Mouse (Mus musculus) olfactory bulb, adult 2 months (tissue): ENCODE measurements at regions not wholly inside any gene's neighbourhood (a gene's known extent, or its start where the extent isn't known, plus 50 kb on each side); places are given as distances from the start of the nearest gene placed in this dataset.

Source experiments
- CTCF ChIP-seq: fragments of 200-500 bp; IDR thresholded peaks from 2 replicates; pipeline ENCODE4 v1.5.1; 2012; ENCODE audit warnings: low read depth, mild to moderate bottlenecking, low read length, moderate library complexity; ENCODE audit not compliant: insufficient read depth
- POLR2A ChIP-seq: fragments of 200-500 bp; IDR thresholded peaks from 2 replicates; pipeline ENCODE4 v1.6.1; 2012; ENCODE audit warnings: mild to moderate bottlenecking, low read depth, low read length, moderate library complexity; ENCODE audit not compliant: insufficient read depth

DNA sequence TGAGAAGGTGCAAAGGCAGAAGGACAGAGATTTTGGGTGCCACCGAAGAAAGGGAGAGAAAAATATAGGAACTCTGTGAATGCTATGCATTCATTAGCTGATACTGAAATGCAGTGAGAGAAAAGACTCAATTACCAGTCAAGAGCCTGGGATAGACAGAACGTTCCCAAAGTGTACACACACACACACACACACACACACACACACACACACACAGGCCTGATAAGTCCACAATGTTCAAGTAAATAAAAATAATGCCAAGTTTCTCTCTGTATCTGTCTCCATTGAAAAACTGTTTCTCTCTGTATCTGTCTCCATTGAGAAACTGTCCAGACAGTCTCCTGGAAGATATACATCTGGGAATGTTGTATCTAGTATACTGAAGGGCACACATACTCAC is 124.1 kb downstream of the Hlx start:
- TF ChIP-seq CTCF, result no peak
- no peak for TF ChIP-seq POLR2A
